Mouse (Mus musculus): ENCODE results near the gene Inppl1.

The Inppl1 gene

DNA sequence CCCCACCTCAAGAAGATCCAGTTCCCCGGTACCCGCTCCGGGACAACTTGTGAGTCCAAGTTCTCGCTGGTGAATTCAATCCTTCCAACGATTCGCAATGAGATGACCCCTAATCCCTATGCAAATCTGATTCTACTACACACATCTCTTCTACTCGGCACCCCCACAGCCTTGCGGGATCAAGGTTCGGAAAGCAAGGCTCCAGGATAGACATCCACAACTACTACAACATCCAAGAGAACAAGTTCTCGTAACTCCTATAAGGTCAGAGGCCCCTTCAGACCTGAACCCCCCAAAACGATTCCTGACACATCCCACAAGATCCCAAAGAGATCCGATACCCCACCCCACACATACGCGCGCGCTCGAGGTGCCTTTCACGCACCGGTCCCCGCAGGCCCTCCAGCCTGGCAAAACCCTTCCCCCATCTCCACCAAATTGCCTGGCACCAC lies 849 bp downstream of the Inppl1 start:
- DNase-seq = no peak

- peak; percentile 89 to 93 for DNase-seq
Observed at GRCm38 (mm10) chr7:101836271-101837153, 1.5 kb downstream of the Inppl1 start.

- DNase-seq = no peak
Observed at GRCm38 (mm10) chr7:101835457-101836109, 2.4 kb downstream of the Inppl1 start.

GRCm38 (mm10) chr7:101834903-101835302 lies 3.1 kb downstream of the Inppl1 start:
- DNase-seq = no peak

- DNase-seq = peak in 1 of 2 experiments; percentile 21
Observed at GRCm38 (mm10) chr7:101833916-101834584, 4.0 kb downstream of the Inppl1 start.

DNA sequence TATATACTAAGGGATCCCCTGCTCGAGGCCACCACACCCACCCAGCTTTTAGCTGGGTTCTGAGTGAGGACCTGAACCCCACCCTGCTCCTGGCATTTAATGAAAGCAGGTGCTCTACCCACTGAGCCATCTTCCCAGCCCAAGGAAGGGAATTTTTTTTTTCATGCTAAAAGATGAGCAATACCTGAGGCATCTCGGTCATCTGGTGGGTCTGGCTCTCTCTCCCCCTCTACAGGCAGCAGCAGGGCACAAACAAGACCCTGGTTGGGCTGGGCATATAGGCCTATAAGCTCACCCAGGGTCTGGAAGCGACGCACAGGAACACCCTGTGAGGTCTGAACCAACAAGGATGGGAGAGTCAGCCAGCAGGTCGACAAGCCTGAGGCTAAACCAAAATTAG lies 4.7 kb downstream of the Inppl1 start:
- DNase-seq = no peak

- no peak for DNase-seq
Observed at GRCm38 (mm10) chr7:101832372-101832771, 5.7 kb downstream of the Inppl1 start.

DNA sequence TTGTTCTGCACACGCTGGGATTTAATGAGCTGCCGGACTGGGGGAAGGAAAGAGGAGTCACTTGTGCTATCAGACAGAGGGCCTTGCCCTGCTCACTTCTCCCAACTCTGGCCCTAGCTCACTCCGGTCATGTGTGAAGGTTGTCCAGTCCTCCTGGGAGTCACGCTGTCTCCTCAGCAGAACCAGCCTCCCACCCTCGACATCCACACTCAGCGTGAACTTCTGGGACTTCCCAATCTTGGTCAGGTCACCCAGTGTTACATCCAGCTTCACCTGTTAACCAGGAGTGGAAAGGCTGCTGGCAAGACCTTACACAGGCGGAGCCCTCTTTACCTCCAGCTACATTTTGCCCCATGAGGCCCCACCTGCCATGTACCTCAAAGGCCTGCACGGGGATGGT lies 6.6 kb downstream of the Inppl1 start:
- no peak for DNase-seq

- no peak for DNase-seq
Observed at GRCm38 (mm10) chr7:101830373-101830772, 7.7 kb downstream of the Inppl1 start.

- DNase-seq = no peak
Observed at GRCm38 (mm10) chr7:101823758-101824630, 14.0 kb downstream of the Inppl1 start.

DNA sequence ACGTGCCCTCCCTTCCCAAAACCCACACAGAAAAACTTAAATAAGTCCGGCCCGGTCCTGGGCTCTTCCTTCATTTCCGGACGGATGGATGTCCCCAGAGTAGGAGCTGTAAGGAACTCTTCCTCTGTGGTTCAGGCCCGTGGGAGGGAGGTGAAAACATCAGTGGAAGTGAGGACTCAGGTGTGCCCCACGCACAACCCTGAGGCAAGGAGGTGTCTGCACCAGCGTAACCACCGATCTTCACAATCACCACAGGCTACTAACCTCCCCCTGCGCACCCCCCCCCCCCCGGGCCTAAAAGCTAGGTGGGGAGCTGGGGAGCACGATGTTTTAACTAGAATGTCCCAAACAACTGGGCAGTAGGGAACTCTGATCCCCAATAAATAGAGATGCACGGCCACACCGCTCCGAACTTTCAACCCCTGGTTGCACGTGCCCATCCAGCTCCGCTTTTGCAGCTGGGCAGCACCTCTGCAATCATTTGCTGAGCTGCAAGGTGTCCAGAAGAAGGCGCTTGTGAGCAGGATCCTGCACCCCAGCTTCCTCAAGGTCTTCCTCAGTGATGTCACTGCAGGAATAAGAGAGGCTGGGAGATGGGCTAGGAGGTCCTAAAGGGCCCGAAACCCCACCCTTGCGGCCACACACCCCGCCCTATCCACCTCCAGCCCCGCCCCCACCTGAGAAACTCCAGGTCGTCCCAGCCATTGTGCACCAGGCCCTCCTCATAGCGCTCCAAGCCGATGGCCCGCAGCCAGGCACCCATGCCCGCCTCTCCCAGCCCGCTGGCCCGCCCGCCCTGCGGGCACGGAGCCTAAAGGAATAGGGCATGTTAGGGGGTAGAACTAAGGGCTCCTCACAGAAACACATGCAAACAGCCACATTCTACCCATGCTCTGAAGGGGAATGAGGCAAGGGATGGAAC lies 14.9 kb downstream of the Inppl1 start:
- peak; percentile 64 to 71 for DNase-seq

GRCm38 (mm10) chr7:101821571-101822501 lies 16.2 kb downstream of the Inppl1 start:
- peak; percentile 65 to 76 for DNase-seq

DNA sequence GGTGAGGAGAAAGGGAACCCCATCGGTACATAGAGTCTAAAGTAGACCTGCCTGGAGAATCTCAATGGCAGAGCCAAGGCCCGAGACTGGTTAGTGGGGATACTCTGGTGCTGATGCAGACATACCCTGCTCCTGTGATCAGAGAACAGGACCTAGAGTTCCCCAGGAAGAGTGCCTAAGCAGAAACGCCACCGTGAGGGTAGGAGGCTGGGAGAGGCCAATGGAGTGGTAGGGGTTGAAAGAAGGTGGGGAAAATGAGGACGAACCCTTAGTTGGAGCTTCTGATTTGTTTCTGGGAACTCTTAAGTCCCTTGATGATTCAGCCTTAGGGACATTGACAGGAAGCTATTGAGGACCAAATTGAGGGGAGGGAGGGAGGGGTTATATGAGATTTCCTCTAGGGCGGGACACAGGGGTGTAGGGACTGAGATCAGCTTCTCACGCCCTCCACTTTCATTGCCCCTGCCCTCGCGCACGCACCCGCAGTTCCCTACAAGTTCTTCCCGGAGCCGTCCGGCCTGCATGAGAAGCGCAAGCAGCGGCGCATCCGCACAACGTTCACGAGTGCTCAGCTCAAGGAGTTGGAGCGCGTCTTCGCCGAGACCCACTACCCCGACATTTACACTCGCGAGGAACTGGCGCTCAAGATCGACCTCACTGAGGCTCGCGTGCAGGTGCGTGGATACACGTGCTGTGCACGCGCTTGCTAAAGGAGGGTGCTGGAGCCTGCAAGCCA lies 17.6 kb downstream of the Inppl1 start:
- DNase-seq = peak; percentile 39 to 47

- no peak for DNase-seq
Observed at GRCm38 (mm10) chr7:101817861-101818401, 20.1 kb downstream of the Inppl1 start, which contains the start of gene Phox2a. TSS of gene Phox2a (plus strand) at chr7:101818313.

DNA sequence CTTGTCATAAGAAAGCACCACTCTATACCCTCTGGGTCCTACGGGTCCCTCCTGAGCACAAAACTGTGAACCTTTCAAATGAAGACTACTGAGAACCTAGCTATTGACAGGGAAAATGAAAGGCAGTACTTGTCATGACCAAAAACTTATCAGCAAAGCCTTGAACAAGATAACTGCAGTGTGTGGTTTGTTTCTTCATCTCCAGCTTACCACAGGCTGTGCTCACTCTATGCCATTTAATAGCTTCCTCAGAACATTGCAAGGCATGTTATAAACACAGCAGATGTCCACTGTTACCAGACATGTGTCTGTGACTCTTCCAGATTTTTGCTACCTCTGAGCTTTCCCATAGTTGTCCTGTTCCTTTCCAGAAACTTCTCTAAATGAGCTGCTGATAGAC lies 61.0 kb downstream of the Inppl1 start:
- no peak for DNase-seq

DNA sequence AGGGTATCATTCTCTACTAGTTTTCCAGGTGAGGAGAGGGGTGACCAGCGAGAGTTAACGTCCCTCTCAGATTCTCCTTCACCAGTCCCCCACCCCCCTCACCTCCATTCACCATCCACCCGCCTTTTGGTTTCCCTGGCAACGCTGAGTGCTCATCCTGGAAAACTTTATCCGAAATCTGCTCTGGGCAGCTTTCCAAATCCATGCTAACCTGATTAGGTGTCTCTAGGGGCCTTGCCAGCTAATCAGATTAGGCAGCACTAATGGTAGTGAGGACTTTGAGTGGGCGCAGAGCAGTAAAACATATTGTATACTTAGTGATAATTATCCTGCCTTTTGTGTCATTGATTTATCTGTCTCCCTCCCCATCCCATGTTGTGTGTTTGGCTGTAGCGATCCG lies 65.3 kb downstream of the Inppl1 start:
- no peak for DNase-seq

Data from kidney, postnatal 4 days (tissue).